Mouse (Mus musculus) E14TG2a.4 (cell line): ENCODE measurements around the gene Artn.

Source experiments
- CTCF ChIP-seq: conservative IDR thresholded peaks from 2 replicates; pipeline ENCODE4 v1.5.1; 2014; ENCODE audit warnings: low read length
- NANOG ChIP-seq: IDR thresholded peaks from 2 replicates; pipeline ENCODE4 v1.6.1; 2014; ENCODE audit warnings: borderline replicate concordance, low read length, mixed read lengths
- POU5F1 ChIP-seq: IDR thresholded peaks from 2 replicates; pipeline ENCODE4 v1.6.1; 2014; ENCODE audit warnings: low read length, borderline replicate concordance

DNA sequence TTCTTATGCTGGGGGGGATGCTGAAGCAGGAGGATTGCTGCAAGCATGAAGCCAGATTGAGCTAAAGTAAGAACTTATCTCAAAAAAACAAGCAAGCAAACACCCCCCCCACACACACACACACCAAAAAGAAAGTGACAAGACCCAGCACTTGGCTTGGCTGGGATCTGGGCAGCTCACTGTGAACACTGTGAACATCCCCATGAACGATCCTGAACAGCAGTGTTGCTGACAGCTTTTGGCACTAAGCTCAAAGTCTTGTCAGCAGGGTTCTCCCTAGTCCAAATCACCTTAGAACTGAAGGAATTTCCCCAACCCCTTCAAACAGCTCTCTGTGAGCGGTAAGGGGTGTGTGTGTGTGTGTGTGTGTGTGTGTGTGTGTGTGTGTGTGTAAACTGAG is 6.1 kb downstream of the Artn start:
- TF ChIP-seq CTCF (no peak), POU5F1 (no peak), NANOG (no peak)
